Mouse (Mus musculus): ENCODE measurements around the gene Vamp3.

DNA sequence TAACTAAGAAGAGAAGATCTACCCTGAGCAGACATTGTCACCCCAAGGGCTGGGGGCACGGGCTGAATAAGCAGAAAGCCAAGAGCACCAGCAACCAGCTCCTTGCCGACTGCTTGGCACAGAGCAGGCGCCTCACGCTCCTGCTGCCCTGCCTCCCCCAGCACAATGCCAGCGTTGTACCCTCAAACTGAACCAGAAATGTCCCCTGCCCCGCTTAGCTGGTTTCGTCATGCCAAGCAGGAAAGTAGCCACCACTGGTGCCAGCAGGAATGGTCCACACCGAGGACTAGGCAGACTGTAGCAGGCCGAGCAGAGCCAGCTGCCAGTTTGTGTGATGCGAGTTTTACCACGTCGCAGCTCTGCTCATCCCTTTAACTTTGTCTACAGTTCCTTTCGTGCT lies 24.2 kb upstream of the Vamp3 start:
- TF ChIP-seq CTCF (conservative IDR thresholded peaks at IDR 0.05; ENCODE audit: insufficient read depth, insufficient read length, low read depth, low read length): no peak
- no peak for TF ChIP-seq POLR2A (IDR thresholded peaks at IDR 0.05; ENCODE audit: low read depth, low read length)
